Comparison of ENCODE assay signal across 8 mouse cellular contexts in the genomic region with DNA sequence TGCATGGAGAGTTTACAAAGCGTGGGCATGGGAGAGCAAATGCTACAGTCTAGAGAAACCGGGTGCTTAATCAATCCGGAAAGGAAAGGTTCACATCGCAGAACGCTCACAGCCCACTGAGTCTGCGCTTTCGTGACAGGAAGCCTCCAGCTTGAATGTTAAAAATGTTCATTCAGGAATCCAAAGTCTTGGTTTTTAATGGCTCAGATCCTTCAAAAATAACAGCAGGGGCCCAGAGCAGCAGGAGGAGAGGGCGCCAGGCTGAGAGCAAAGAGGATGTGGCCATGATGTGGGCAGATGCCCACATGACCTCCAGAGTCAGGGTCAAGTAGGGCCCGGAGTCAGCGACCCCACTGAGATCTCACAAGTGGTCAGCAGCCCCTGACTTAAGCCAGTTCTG.
A peak's percentile ranks its signal among the peaks of the same experiment; 100 is the strongest.
DNase-seq lines count a peak whose midpoint lies in the region; ATAC-seq lines count a peak whose summit lies in the region.

No protein-coding gene starts in this region.

- intact Hi-C loops in heart, postnatal 10 days (cut with DNase I) = no loop called here

- no peaks in the 10 kb centered on the region for H3K9me3 ChIP-seq in heart, embryonic 15.5 days (replicated peaks)
- H3K9me3 ChIP-seq in midbrain, embryonic 16.5 days (replicated peaks; ENCODE audit: control insufficient read depth, low read length, poor library complexity, severe bottlenecking) = no peaks in the 10 kb centered on the region
- H3K9me3 ChIP-seq in midbrain, embryonic 13.5 days = no peaks in the 10 kb centered on the region

- H3K4me1 ChIP-seq in heart, embryonic 15.5 days (replicated peaks) = peaks cover 14% of the 10 kb centered on the region
- H3K4me1 ChIP-seq in midbrain, embryonic 16.5 days (ENCODE audit: control insufficient read depth, insufficient read depth, low read length) = peaks cover 15% of the 10 kb centered on the region
- peaks cover 17% of the 10 kb centered on the region for H3K4me1 ChIP-seq in midbrain, embryonic 13.5 days (replicated peaks)

- WGBS in heart, embryonic 15.5 days = 44% methylated on average over 10 of the region's 10 CpGs
- 53% methylated on average over 10 of the region's 10 CpGs for WGBS in midbrain, embryonic 16.5 days
- 66% methylated on average over 10 of the region's 10 CpGs for WGBS in midbrain, embryonic 13.5 days

- no peak overlapping the region for H3K9ac ChIP-seq in heart, embryonic 15.5 days
- H3K9ac ChIP-seq in midbrain, embryonic 16.5 days (ENCODE audit: low read depth, low read length) = no peak overlapping the region
- no peak overlapping the region for H3K9ac ChIP-seq in midbrain, embryonic 13.5 days (replicated peaks)

- no peaks in the 10 kb centered on the region for H3K36me3 ChIP-seq in heart, embryonic 15.5 days
- no peaks in the 10 kb centered on the region for H3K36me3 ChIP-seq in midbrain, embryonic 16.5 days (ENCODE audit: control insufficient read depth, insufficient read depth, low read length)
- H3K36me3 ChIP-seq in midbrain, embryonic 13.5 days = no peaks in the 10 kb centered on the region

- no peaks in the 10 kb centered on the region for H3K27me3 ChIP-seq in heart, embryonic 15.5 days
- no peaks in the 10 kb centered on the region for H3K27me3 ChIP-seq in midbrain, embryonic 16.5 days (ENCODE audit: control insufficient read depth, insufficient read depth, low read depth, low read length)
- peaks cover 11% of the 10 kb centered on the region; the same call in 1 of the 2 replicates for H3K27me3 ChIP-seq in midbrain, embryonic 13.5 days

- H3K4me2 ChIP-seq in heart, embryonic 15.5 days = 0 out of 2 replicates have a peak overlapping the region, but pooled peaks have one; percentile 2
- H3K4me2 ChIP-seq in midbrain, embryonic 16.5 days (ENCODE audit: low read length) = peak overlapping the region; percentile 20
- no peak overlapping the region for H3K4me2 ChIP-seq in midbrain, embryonic 13.5 days (replicated peaks)

- ATAC-seq in heart, embryonic 15.5 days (replicated peaks; ENCODE audit: insufficient number of reproducible peaks, insufficient read depth, low FRiP score, low read depth) = no peak
- ATAC-seq in midbrain, embryonic 16.5 days = no peak
- ATAC-seq in midbrain, embryonic 13.5 days = no peak

- H3K4me3 ChIP-seq in heart, embryonic 15.5 days = no peak overlapping the region
- H3K4me3 ChIP-seq in midbrain, embryonic 16.5 days (ENCODE audit: low read depth, low read length) = no peak overlapping the region
- no peak overlapping the region for H3K4me3 ChIP-seq in midbrain, embryonic 13.5 days (replicated peaks)

- H3K27ac ChIP-seq in heart, embryonic 15.5 days = peak overlapping the region; percentile 49
- peak overlapping the region; percentile 7 for H3K27ac ChIP-seq in midbrain, embryonic 16.5 days (ENCODE audit: low read length)
- no peak overlapping the region for H3K27ac ChIP-seq in midbrain, embryonic 13.5 days

- no peak for DNase-seq in heart, postnatal 10 days
- peak; percentile 39 to 47 for DNase-seq in layer of hippocampus, postnatal 36 days
- peak; percentile 62 for DNase-seq in telencephalon, adult 2 months (ENCODE audit: low read depth, low spot score)
- no peak for DNase-seq in adrenal gland, postnatal 25 days
- DNase-seq in natural killer cell, adult 2 months (ENCODE audit: low spot score in 2 of 2) = no peak

Comparison
In these comparisons a context has a peak if more than half of its experiments do, and no peak if none do; other contexts are left out.
1. DNase-seq: peak in layer of hippocampus, postnatal 36 days (2 of 2) and telencephalon, adult 2 months (single experiment); none in heart, postnatal 10 days (0 of 2), adrenal gland, postnatal 25 days (single experiment) and natural killer cell, adult 2 months (0 of 2).